Comparison of ENCODE assay signal across 32 mouse cellular contexts in the genomic region with DNA sequence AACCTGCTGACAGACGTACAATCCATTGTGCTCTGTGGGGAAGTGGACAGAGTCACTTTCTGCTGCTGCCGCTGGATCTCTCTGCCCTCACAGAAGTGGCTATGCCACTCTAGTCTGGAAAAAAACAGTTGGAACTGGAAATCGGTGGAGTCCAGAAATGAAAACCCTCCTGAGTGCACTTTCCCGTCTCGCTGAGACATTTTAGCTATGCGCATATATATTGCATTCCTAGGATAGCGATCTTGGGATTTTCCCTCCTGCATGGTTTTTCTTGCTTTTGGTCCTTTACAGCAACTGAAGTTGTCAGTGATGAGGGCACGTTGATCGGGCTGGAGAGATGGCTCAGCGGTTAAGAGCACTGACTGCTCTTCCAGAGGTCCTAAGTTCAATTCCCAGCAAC. TPM values are rescaled to one million over a fixed set of nuclear protein-coding genes. Genes with fewer than 3 reads are reported as not detected.
DNase-seq lines count a peak whose midpoint lies in the region; ATAC-seq and TF ChIP-seq lines count a peak whose summit lies in the region.
"Had no signal": no experiment of that assay in that cellular context is flagged by ENCODE, and none has a peak within 500 bp of the region (broad histone marks: within the 10 kb centered on the region; RNA-seq: fewer than 3 reads in every experiment).

No protein-coding gene starts in this region.

- H3K4me2 ChIP-seq in intestine, embryonic 16.5 days (ENCODE audit: low read depth, low read length) = no peak overlapping the region
- H3K4me2 ChIP-seq in intestine, embryonic 15.5 days (replicated peaks) = no peak overlapping the region
- H3K4me2 ChIP-seq in lung, postnatal 0 days (replicated peaks; ENCODE audit: low read depth, low read length) = no peak overlapping the region
- no peak overlapping the region for H3K4me2 ChIP-seq in hindbrain, embryonic 12.5 days (replicated peaks)
- H3K4me2 ChIP-seq: heart, embryonic 15.5 days; hindbrain, embryonic 13.5 days; liver, embryonic 15.5 days; lung, embryonic 14.5 days; midbrain, embryonic 11.5 days; neural tube, embryonic 13.5 days had no signal

- H3K27ac ChIP-seq in intestine, embryonic 16.5 days (ENCODE audit: low read length) = peak overlapping the region; percentile 58
- no peak overlapping the region for H3K27ac ChIP-seq in intestine, embryonic 15.5 days
- no peak overlapping the region for H3K27ac ChIP-seq in lung, postnatal 0 days (ENCODE audit: low read length)
- H3K27ac ChIP-seq in hindbrain, embryonic 12.5 days = no peak overlapping the region
- H3K27ac ChIP-seq: heart, embryonic 10.5 days; heart, embryonic 15.5 days; hindbrain, embryonic 13.5 days; kidney, postnatal 0 days; liver, embryonic 15.5 days; neural tube, embryonic 13.5 days had no signal

- no peaks in the 10 kb centered on the region for H3K27me3 ChIP-seq in intestine, embryonic 16.5 days (replicated peaks; ENCODE audit: control insufficient read depth, insufficient read depth, low read length)
- no peaks in the 10 kb centered on the region for H3K27me3 ChIP-seq in intestine, embryonic 15.5 days (replicated peaks)
- H3K27me3 ChIP-seq in lung, postnatal 0 days (replicated peaks; ENCODE audit: insufficient read depth, low read length) = no peaks in the 10 kb centered on the region
- H3K27me3 ChIP-seq in hindbrain, embryonic 12.5 days = no peaks in the 10 kb centered on the region
- H3K27me3 ChIP-seq: heart, embryonic 15.5 days; hindbrain, embryonic 13.5 days; neural tube, embryonic 13.5 days had no signal

- H3K4me3 ChIP-seq in intestine, embryonic 16.5 days (ENCODE audit: low read length) = no peak overlapping the region
- H3K4me3 ChIP-seq in intestine, embryonic 15.5 days (replicated peaks) = no peak overlapping the region
- no peak overlapping the region for H3K4me3 ChIP-seq in lung, postnatal 0 days (ENCODE audit: low read depth, low read length)
- no peak overlapping the region for H3K4me3 ChIP-seq in hindbrain, embryonic 12.5 days
- H3K4me3 ChIP-seq: erythroblast, embryonic 14.5 days; heart, embryonic 10.5 days; heart, embryonic 15.5 days; hindbrain, embryonic 13.5 days; liver, embryonic 15.5 days; neural tube, embryonic 13.5 days had no signal

- no peak for TF ChIP-seq EP300 in lung, postnatal 0 days (IDR thresholded peaks at IDR 0.05)

- WGBS in intestine, embryonic 16.5 days = 68% methylated on average over 10 of the region's 10 CpGs
- WGBS in intestine, embryonic 15.5 days = 68% methylated on average over 10 of the region's 10 CpGs
- WGBS in lung, postnatal 0 days = 48% methylated on average over 10 of the region's 10 CpGs
- 70% methylated on average over 10 of the region's 10 CpGs for WGBS in hindbrain, embryonic 12.5 days

- H3K9ac ChIP-seq in intestine, embryonic 16.5 days (ENCODE audit: low read depth, low read length) = no peak overlapping the region
- H3K9ac ChIP-seq in intestine, embryonic 15.5 days = no peak overlapping the region
- H3K9ac ChIP-seq in lung, postnatal 0 days (replicated peaks; ENCODE audit: low read depth) = no peak overlapping the region
- H3K9ac ChIP-seq in hindbrain, embryonic 12.5 days = no peak overlapping the region
- H3K9ac ChIP-seq: heart, embryonic 15.5 days; hindbrain, embryonic 13.5 days; liver, embryonic 15.5 days; lung, embryonic 14.5 days; neural tube, embryonic 13.5 days had no signal

- DNase-seq in lung, postnatal 25 days (ENCODE audit: low spot score) = peak; percentile 6
- no peak for DNase-seq in lung, postnatal 0 days (ENCODE audit: low spot score)
- peak; percentile 54 for DNase-seq in ZHBTc4 (ENCODE audit: low read depth, low spot score)
- DNase-seq in cerebellum, adult 9-11 months = no peak
- DNase-seq: adrenal gland, postnatal 14 days; cerebellum, adult 11-12 months; cerebellum, postnatal 14 days; gastrocnemius, postnatal 10 days; heart, postnatal 36 days; lung, embryonic 14.5 days; lung, postnatal 36 days; right cerebral cortex, postnatal 4 days; thymus, adult 2 months; thymus, postnatal 36 days had no signal

- peaks cover 10% of the 10 kb centered on the region for H3K4me1 ChIP-seq in intestine, embryonic 16.5 days (ENCODE audit: control insufficient read depth, insufficient read depth, low read length)
- H3K4me1 ChIP-seq in intestine, embryonic 15.5 days (replicated peaks) = peaks cover 7% of the 10 kb centered on the region
- peaks cover 7% of the 10 kb centered on the region; the same call in 1 of the 2 replicates for H3K4me1 ChIP-seq in lung, postnatal 0 days (ENCODE audit: insufficient read depth, low read depth, low read length)
- H3K4me1 ChIP-seq in hindbrain, embryonic 12.5 days = peaks cover 9% of the 10 kb centered on the region

- no peak for TF ChIP-seq CTCF in lung, postnatal 0 days (IDR thresholded peaks at IDR 0.05)

- H3K36me3 ChIP-seq in intestine, embryonic 16.5 days (ENCODE audit: control insufficient read depth, insufficient read depth, low read length) = no peaks in the 10 kb centered on the region
- H3K36me3 ChIP-seq in intestine, embryonic 15.5 days = no peaks in the 10 kb centered on the region
- no peaks in the 10 kb centered on the region for H3K36me3 ChIP-seq in lung, postnatal 0 days (ENCODE audit: insufficient read depth, low read length)
- no peaks in the 10 kb centered on the region for H3K36me3 ChIP-seq in hindbrain, embryonic 12.5 days
- H3K36me3 ChIP-seq: heart, embryonic 10.5 days; heart, embryonic 15.5 days; hindbrain, embryonic 13.5 days; liver, embryonic 15.5 days; neural tube, embryonic 13.5 days had no signal

- ATAC-seq in intestine, embryonic 16.5 days = no peak
- no peak for ATAC-seq in intestine, embryonic 15.5 days
- ATAC-seq in lung, postnatal 0 days = no peak
- ATAC-seq in hindbrain, embryonic 12.5 days (ENCODE audit: low FRiP score) = no peak
- ATAC-seq: CD4-positive, CD25-positive, alpha-beta regulatory T cell, adult 4 months had no signal

- H3K9me3 ChIP-seq in intestine, embryonic 16.5 days (ENCODE audit: control insufficient read depth, low read length) = no peaks in the 10 kb centered on the region
- no peaks in the 10 kb centered on the region for H3K9me3 ChIP-seq in intestine, embryonic 15.5 days
- no peaks in the 10 kb centered on the region for H3K9me3 ChIP-seq in lung, postnatal 0 days (ENCODE audit: low read length)
- H3K9me3 ChIP-seq in hindbrain, embryonic 12.5 days (replicated peaks) = no peaks in the 10 kb centered on the region
- H3K9me3 ChIP-seq: heart, embryonic 10.5 days; heart, embryonic 15.5 days; hindbrain, embryonic 13.5 days; liver, embryonic 15.5 days; neural tube, embryonic 13.5 days had no signal

RNA-seq across cellular contexts. Expression of gene Flvcr1, which starts 4.2 kb away (rescaled TPM):
- polyA plus RNA-seq in intestine, embryonic 16.5 days (2015; fragmentation: Nextera tagmentation; extraction: Ambion mirVana) = 8.4 and 14.2 TPM in 2 replicates
- polyA plus RNA-seq in intestine, embryonic 15.5 days (2015; fragmentation: Nextera tagmentation; extraction: Ambion mirVana) = 9.8 and 10.7 TPM in 2 replicates
- polyA plus RNA-seq in lung, postnatal 0 days (2015; fragmentation: Nextera tagmentation; extraction: Ambion mirVana) = 7.8 and 7.9 TPM in 2 replicates
- polyA plus RNA-seq in hindbrain, embryonic 12.5 days (2016; fragmentation: Nextera tagmentation; extraction: Ambion mirVana) = 9.1 and 9.6 TPM in 2 replicates

RNA-seq across cellular contexts. Expression of gene Spata45, which starts 6.3 kb away (rescaled TPM):
- polyA plus RNA-seq in intestine, embryonic 16.5 days (2015; fragmentation: Nextera tagmentation; extraction: Ambion mirVana) = 0.61 TPM in 1 of 2 replicates, not detected in the other
- polyA plus RNA-seq in intestine, embryonic 15.5 days (2015; fragmentation: Nextera tagmentation; extraction: Ambion mirVana) = not detected in 2 replicates
- polyA plus RNA-seq in lung, postnatal 0 days (2015; fragmentation: Nextera tagmentation; extraction: Ambion mirVana) = not detected in 2 replicates
- polyA plus RNA-seq in hindbrain, embryonic 12.5 days (2016; fragmentation: Nextera tagmentation; extraction: Ambion mirVana) = not detected in 2 replicates
- polyA plus RNA-seq: CD4-positive, CD25-positive, alpha-beta regulatory T cell, adult 4 months; cortical plate, adult 2 months; embryonic facial prominence, embryonic 14.5 days; erythroblast, embryonic 14.5 days; forebrain, embryonic 11.5 days; gonadal fat pad, adult 2 months; heart, embryonic 10.5 days; heart, embryonic 15.5 days; hindbrain, embryonic 13.5 days; kidney, postnatal 0 days; limb, embryonic 11.5 days; liver, adult 2 months; liver, embryonic 15.5 days; lung, embryonic 14.5 days; midbrain, embryonic 11.5 days; neural tube, embryonic 13.5 days; thymus, adult 2 months had no signal

RNA-seq across cellular contexts. Expression of gene Tatdn3, which starts 32.5 kb away (rescaled TPM):
- polyA plus RNA-seq in intestine, embryonic 16.5 days (2015; fragmentation: Nextera tagmentation; extraction: Ambion mirVana) = 13.4 and 13.9 TPM in 2 replicates
- polyA plus RNA-seq in intestine, embryonic 15.5 days (2015; fragmentation: Nextera tagmentation; extraction: Ambion mirVana) = 11.9 and 12.6 TPM in 2 replicates
- 10.5 and 11.9 TPM in 2 replicates for polyA plus RNA-seq in lung, postnatal 0 days (2015; fragmentation: Nextera tagmentation; extraction: Ambion mirVana)
- polyA plus RNA-seq in hindbrain, embryonic 12.5 days (2016; fragmentation: Nextera tagmentation; extraction: Ambion mirVana) = 14.5 and 17.6 TPM in 2 replicates

RNA-seq across cellular contexts. Expression of gene Nsl1, which starts 32.6 kb away (rescaled TPM):
- 14.0 and 16.2 TPM in 2 replicates for polyA plus RNA-seq in intestine, embryonic 16.5 days (2015; fragmentation: Nextera tagmentation; extraction: Ambion mirVana)
- polyA plus RNA-seq in intestine, embryonic 15.5 days (2015; fragmentation: Nextera tagmentation; extraction: Ambion mirVana) = 17.0 and 18.8 TPM in 2 replicates
- 1.5 and 1.8 TPM in 2 replicates for polyA plus RNA-seq in lung, postnatal 0 days (2015; fragmentation: Nextera tagmentation; extraction: Ambion mirVana)
- 12.6 and 15.8 TPM in 2 replicates for polyA plus RNA-seq in hindbrain, embryonic 12.5 days (2016; fragmentation: Nextera tagmentation; extraction: Ambion mirVana)

RNA-seq across cellular contexts. Expression of gene Vash2, which starts 51.1 kb away (rescaled TPM):
- polyA plus RNA-seq in intestine, embryonic 16.5 days (2015; fragmentation: Nextera tagmentation; extraction: Ambion mirVana) = 11.9 and 12.3 TPM in 2 replicates
- polyA plus RNA-seq in intestine, embryonic 15.5 days (2015; fragmentation: Nextera tagmentation; extraction: Ambion mirVana) = 15.6 and 19.1 TPM in 2 replicates
- 4.2 and 4.3 TPM in 2 replicates for polyA plus RNA-seq in lung, postnatal 0 days (2015; fragmentation: Nextera tagmentation; extraction: Ambion mirVana)
- polyA plus RNA-seq in hindbrain, embryonic 12.5 days (2016; fragmentation: Nextera tagmentation; extraction: Ambion mirVana) = 81.0 and 94.6 TPM in 2 replicates
- polyA plus RNA-seq: liver, adult 2 months had no signal

Comparison
In these comparisons a context has a peak if more than half of its experiments do, and no peak if none do; other contexts are left out.
1. DNase-seq: peak in lung, postnatal 25 days (single experiment) and ZHBTc4 (single experiment); none in lung, postnatal 0 days (single experiment) and cerebellum, adult 9-11 months (single experiment).